Mouse (Mus musculus): ENCODE results near the gene Cpa4.

The Cpa4 gene

DNA sequence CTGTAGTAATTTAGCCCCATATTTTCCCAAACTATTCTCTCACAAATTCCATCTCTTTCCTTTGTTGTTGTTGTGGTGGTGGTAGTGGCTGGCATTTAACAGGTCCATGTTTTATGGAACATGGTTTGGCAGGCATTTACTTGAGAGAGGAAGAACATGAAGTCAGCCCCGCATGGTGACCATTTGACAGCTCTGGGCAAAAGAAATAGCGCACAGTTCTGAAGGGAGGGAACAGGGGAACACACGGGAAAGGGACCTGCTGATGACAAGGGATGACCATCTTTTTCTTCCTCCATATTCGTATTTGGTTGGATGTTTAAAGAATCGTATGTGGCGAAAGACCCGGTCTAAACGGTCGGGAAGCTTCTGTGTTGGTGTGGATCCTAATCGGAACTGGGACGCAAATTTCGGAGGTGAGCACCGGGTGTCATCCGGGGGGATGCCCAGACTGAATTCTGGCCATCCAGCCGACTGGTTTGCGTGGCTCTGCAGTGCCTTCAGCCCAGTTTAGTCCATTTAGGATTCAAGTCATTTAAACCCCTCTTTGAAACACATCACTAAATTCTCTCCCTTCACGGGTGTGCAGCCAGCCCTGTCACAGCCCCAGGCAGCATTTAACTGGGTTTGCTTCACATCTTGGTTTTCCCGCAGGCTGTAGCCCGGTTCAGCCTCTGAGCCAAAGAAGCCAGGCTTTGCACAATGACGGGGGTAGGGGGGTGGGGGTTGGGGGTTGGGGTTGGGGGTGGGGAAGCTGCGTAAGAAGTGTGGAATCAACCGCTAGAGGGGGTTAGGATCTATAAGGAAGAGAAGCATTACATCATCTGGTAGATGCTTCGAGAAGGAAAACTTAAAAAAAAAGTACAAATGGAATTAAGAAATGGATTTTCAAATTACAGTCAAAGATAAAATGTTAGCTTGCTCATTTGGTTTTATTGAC is 16.3 kb upstream of the Cpa4 start:
- DNase-seq (ENCODE audit: low spot score in 2 of 2), result no peak

DNA sequence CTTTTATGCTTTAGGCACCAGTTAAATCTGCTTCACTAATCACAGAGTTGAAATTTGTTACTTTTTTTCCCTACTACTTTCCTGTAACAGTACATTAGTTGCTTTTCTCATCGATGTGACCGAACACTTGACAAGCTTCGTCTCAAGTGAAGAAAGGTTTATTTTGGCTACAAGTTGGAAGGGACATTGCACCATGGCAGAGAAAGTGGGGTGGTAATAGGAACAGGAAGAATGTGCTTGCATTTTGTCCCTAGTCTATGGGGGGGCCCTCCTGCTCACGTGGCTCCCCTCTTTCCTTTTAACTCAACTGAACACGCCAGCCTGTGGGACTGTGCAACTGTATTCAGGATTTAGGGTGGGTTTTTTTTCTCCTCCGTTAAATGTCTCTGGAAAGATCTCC is 15.5 kb upstream of the Cpa4 start:
- no peak for DNase-seq (ENCODE audit: low spot score in 2 of 2)

DNA sequence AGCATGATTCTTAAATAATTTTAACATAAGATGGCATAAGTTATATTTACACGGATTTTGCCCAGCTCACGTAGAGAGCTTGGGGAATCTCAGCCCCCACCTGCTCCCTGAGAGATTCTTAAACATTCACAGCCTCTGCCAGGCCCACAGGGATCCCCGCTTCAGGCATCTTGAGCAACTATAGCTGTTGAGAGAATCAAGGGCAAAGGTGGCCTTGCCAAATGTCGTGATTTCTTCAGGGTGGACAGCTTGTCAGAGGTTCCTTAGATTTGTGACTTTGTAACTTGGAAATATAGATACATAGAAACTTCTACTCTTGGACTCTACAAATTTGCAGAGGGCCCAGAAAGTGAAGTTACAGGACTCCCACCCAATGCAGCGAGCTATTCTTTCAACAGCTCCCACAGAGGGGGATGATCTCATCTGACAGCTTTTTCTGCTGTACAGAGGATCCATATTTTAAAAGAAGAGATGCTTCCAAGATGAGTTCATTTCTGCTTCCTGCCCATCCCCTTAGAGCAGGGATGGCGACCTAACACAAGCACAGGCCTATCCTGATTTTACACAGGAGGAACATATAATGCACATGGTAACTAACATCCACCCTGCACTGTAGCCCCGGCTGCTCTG is 14.7 kb upstream of the Cpa4 start:
- no peak for DNase-seq (ENCODE audit: low spot score in 2 of 2)

DNA sequence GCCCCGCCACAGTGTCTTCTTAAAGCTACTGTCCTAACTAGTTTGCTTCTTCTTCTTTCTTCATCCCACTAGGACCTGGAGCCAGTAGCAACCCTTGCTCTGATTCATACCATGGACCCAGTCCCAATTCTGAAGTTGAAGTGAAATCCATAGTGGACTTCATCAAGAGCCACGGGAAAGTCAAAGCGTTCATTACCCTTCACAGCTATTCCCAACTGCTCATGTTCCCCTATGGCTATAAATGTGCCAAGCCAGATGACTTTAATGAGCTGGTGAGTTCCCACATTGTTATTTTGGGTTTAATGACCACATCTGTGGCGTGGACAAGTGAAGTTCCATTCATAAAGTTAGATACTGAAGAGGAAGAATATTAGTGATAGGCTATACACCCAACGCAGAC is 14.1 kb upstream of the Cpa4 start:
- DNase-seq (ENCODE audit: low spot score in 2 of 2), result no peak

DNA sequence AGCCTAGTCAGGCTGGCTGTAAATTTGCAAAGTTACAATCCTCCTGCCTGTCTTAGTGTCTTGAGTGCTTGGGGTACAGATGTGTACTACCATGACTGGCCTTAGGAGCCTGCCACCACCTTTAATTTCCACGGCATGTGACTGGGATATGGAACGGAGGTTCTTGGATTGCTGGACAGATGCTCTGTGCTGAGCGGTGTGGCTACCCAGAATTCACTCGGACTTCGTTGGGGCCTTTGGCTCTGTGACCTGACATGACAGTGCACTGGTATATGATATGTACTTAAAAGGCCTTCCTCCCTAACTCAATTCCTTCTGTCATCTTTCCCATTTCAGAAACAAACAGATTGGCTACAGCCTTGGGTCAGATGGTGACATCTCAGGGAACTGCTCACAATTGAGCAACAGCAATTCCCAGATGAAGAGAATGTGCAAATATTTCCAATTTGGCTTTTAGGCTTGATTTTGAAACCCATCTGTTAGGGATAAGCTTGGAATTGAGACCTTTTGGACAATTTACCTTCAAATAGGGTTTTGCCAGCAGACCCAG is 13.5 kb upstream of the Cpa4 start:
- DNase-seq (ENCODE audit: low spot score in 2 of 2), result no peak

DNA sequence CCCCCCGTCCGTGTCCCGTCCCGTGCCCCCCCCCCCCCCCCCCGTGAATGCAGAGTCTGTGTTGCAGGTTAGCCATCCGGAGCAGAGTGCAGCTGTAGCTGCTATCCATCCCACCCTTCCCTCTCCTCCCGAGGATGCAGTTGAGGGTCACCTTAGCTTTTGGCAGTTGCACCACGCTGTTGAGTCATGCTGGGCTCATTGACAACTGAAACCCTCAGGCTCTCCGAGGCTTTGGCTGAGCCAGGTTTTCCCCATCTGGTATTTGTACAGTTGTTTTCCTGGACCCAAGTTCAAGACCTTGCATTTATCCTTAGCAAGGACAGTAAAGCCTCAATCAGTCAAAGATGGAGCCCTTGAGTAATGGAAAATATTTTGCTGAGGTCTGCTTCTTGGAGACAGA is 12.1 kb upstream of the Cpa4 start:
- no peak for DNase-seq (ENCODE audit: low spot score in 2 of 2)

DNA sequence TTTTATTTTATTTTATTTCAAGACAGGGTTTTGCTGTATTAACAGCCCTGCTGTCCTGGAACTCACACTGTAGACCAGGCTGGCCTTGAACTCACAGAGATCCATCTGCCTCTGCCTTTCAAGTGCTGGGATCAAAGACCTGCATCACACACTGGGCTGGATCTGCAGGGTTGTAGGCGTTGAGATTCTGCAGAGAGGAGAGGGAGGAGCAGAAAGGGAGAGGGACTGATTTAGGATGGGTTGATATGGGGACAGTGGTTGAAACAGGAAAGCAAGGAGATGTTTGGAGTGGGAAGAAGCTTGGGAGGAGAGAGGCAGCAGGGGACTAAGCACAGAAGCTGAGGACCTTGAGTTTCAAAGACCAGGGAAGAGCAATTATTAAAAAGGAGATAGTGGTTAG is 8.4 kb upstream of the Cpa4 start:
- DNase-seq (ENCODE audit: low spot score in 2 of 2), result no peak

DNA sequence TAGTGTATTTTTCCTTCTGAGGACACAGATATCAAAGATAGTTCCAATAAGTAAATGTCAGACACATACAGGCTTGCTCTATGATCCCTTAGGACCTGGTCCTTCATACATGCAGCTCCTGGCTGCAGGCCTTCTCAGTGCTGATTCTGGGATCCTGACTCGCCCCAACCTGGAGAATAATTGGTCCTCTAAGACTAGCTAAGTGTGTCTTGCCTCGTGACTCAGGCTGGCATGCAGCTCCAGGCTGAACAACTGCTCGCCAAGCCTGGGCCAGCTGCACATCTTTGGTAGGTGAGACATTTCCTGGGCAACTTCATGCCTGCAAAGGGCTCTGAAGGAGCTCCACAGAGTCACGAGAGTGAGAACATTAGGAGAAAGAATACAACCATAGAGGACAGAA is 6.0 kb upstream of the Cpa4 start:
- DNase-seq (ENCODE audit: low spot score in 2 of 2), result no peak

DNA sequence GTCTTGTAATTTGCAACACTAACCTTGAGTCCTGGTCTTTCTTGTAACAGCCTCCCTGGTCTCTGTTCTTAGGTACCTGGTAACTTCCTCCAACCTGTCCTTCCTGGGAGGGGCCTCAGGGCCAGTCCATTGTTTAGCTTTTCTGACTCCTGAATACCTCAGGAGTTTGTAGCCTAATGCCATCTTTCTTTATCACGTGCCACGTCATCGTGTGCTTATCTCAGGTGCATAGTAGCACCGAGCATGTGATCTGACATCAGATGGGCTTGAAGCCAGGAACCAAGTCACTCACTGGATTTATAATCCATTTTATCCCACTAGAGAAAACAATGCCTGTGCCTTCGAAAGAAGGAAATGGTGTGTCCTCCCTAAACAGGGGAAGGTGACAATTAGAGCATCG is 4.6 kb upstream of the Cpa4 start:
- no peak for DNase-seq (ENCODE audit: low spot score in 2 of 2)

DNA sequence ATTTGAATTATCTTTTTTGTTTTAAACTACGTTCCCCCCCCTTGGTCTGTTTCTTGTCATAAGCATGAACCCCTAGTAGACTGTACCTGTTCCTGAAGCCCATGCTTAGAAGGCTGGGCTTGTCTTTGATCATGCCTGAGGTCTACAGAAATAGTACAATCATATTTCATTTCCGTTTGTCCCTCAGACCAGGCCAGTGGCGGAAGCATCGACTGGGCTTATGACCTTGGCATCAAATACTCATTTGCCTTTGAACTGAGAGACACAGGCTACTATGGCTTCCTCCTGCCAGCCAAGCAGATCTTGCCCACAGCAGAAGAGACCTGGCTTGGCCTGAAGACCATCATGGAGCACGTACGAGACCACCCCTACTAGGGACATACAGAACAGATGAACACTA is 4.1 kb upstream of the Cpa4 start:
- no peak for DNase-seq (ENCODE audit: low spot score in 2 of 2)

DNA sequence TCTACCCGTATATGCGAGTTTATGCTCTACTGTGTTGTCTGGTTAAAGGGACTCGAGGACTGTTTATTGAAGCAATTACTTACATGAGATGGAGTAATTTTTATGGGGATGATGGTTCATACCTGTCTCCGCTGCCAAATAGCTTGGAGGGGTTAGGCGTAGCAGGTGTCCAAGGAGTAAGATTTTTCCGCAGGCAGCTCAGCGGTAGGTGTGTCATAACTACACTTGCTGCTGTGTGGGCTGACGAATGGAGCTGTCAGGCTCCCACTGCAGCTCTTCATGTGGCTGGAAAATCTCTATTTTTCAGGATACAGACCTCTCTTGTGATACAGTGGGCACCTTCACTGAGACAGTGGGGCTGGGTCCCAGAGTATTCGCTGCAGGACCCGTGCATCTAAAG is 1.2 kb downstream of the Cpa4 start:
- no peak for DNase-seq (ENCODE audit: low spot score in 2 of 2)

DNA sequence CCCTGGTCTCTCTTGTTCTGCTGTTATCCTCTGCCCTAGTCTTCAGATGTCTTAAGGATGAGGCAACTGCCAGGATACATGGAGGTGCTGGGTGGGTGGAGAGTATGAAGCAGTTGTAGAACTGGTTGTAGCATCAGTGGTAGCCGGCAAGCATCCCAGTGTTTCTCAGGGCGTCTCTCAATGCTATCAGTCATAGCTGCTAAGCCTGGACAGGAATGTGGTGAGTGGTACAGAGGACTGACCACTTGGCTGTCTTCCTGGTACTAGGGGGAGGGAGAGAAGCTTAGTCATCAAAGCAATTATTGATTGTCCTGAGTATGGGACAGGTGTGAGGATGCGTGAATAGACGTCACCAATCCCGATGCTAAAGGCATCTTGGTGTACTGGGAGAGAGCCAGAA is 1.8 kb downstream of the Cpa4 start:
- DNase-seq (ENCODE audit: low spot score in 2 of 2), result no peak

DNA sequence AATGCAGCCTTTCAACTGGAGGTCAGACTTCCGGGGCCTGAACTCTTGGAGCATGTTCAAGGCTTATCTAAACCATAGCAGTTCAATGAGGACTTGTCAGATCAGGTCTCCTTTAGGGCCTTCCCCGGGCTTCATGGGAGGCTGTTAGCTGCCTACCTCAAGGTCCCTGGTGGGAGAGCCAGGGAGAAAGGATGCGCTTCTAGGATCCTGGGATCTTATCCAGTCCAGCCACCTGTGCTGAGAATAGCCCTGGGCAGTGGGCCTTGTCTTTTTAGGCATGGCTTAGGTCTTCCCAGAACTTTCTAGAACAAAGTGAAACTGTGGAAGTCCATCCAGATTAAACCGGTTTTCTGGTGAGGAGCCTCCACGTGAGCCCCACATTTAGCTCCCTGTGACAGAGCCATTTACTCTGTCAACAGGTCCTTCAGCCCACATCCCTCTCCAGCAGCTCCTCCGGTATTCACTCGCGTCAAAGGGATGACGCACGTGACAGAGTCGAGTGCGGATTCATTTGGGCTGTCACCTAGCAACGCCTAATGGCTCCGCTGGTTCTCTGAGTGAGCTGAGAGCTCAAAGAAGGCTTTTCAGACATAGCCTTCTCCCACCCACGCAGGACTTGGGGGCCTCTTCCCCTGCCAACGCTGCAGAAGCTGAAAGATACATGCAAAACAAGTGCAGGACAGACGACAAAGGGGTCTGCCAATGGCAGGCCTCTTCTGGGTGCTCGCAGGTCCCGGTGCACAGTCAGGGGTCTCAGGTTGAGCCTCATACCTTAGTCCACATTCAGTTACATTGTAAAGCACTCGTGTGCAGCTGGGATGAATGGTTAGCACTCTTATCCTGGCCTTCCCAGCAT is 4.5 kb downstream of the Cpa4 start:
- peak; percentile 50 to 67 for DNase-seq (ENCODE audit: low spot score in 2 of 2)

DNA sequence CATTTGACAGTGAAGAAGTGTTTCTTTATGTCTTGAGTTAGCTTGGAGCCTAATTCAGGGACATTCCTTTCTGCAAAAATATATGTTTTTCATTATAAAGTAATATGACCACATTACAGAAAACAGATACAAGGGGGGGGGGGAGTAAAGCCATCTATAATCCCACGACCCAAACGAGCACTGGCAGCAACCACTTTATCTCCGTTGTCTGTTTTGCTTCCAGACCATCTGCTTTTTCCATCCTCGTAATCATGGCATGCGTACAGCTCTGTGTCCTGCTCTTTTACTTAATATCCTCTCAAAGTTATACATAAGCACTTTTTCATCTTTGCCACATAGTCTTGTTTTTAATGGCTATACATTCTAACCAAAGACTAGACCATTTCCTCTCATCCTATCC is 5.2 kb downstream of the Cpa4 start:
- no peak for DNase-seq (ENCODE audit: low spot score in 2 of 2)

DNA sequence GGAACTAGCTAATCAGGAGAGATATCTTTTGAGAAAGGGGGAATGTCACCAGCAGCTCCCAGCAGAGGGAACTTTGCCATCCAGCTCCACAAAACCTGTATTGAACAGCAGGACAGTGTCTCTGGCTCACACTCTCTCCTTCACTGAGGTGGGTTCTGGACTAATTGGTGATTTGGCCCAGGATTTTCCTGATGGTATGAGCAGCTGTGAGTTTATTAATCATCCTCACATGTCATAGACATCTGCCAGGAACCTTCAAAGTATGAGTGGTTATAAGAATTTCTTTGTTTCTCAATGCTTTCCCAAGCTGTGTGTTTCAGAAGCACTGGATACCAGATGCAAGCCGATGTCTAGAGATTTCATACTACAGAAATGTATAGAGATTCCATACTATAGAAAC is 6.8 kb downstream of the Cpa4 start:
- DNase-seq (ENCODE audit: low spot score in 2 of 2), result no peak

DNA sequence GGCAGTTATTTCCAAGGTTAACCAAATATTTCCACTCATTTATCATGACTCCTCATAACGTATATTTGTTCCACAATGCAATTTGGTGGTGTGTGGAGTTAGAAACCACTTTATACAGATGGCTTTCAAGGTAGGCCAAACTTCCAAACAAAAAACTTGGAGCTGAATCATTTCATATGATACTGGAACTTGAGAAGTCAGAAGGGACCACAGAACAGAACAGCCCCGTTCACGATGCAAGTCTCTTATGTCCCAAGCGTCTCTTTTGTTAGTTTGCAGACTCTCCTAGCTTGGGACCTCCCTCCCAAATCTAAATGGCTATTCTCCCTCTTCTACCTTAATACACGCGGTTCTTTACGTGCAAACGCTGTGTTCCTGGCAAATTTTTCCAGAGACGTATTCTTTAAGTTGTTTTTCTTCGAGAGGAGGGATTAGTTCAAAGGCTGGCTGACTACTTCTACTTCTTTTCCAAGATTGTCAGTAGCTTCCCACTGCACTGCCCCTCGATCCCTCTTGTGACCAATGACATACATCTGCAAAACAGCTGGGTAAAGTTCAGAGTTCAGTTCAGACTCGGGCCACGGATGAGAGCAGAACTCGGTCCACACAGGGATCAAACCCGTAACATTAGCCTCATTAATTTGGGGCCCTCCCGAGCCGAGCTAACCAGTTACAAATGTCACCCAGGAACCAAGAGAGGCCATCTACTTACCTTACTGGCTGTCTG is 8.5 kb downstream of the Cpa4 start:
- no peak for DNase-seq (ENCODE audit: low spot score in 2 of 2)

DNA sequence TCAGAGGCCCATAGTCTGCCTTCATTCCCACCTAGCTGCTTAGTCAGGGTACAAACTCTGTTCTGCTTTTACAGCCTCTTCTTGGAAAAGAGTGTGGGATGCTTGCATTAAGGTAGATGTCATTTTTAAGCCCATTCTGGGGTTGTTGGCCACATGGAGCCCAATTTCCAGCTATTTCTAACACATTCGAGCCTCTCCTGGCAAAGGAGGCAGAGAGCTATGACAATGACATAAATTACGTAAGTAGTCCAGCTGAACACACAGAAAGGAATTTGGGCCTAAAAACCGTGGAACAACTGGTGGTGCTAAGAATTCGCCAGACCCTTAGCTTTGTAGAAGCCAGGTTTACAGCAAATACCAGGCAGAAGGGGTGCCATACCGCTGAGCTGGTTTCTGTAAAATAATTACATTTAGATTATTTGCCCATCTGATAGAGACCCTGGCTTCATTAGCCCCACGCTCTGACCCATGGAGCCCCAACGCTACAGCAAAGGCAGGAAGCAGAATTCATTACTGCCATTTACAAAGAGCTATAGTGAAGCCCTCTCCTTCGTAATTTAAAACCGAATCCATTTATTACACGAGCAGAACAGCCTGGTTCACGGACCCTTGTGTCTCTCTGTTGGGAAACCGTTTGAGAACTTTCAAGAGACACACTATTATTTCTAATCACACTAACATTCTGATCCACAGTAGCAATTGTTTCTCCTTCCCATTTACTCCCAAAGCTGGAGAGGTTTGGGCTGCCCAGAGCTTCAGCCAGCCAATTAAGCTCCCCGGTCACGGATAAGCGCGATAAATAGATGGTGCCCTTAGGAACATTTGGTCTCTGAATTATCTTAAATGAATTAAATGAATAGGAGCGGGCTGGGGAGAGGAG is 12.0 kb downstream of the Cpa4 start:
- no peak for DNase-seq (ENCODE audit: low spot score in 2 of 2)

DNA sequence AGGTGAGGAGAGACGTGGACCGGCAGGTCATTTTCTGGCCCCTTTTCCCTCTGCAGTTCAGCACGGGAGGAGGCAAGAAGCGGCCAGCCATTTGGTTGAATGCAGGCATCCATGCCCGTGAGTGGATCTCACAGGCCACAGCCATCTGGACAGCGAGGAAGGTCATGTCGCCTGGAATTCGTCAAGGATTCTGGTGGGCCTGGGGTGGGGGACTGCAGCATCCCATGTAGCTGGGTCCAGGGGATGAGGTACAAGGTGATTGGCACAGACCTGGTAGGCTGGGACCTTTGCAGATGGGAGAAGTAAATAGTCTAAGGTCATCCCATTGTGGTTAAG is 12.6 kb downstream of the Cpa4 start:
- no peak for DNase-seq (ENCODE audit: low spot score in 2 of 2)

DNA sequence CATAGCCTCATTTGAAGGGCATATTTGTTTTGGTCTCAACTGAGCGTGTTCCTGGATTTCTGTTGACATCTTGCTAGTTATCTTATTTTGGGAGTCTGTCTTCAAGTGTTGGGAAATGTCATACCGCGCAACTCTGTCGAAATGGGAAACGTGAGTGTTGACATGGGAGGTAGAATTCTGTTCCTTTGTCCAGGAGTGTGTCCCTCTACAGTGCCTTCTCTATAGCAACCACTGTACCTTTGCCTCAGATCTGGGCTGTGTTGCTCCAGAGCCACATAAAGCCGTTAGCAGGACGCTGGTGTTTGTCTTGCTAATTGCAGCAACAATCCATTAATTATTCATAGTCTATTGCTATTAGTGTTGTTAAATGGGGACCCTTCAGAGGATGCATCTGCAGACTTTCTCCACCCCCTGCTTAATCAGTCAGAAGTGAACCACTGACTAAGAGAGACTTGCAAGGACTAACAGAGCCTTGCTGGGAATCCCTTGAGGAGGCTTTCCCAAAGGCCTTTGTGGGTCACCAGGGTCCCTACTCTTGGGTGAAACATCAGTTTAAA is 18.8 kb downstream of the Cpa4 start:
- no peak for DNase-seq (ENCODE audit: low spot score in 2 of 2)

DNA sequence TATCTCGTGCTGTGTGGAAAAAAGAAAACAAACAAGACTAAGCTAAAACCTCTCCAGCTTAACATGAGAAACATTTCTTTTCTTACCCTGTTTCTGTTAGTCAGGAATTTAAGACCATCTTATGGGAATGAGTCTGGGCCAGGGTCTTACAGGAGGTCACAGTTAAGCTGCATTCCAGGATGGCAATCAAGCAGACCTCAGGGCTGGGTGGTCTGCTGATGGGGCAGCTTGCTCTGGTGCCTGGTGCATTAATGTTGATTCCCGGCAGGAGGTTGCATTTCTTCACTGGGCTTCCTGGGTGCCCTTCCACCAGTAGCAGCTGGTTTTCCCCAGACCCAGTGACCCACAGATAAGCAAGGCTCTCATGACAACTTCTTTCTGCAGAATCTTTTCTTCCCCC is 21.6 kb downstream of the Cpa4 start:
- DNase-seq (ENCODE audit: low spot score in 2 of 2), result no peak
